Mouse (Mus musculus): Measurements from ENCODE around the gene Mxi1. TPM values are rescaled to one million over a fixed set of nuclear protein-coding genes. Genes with fewer than 3 reads are reported as not detected.

The Mxi1 gene
- polyA plus RNA-seq, 1 experiment from 2014 or later: 59.3 TPM

- H3K36me3 ChIP-seq (ENCODE audit: control insufficient read depth, insufficient read depth, low read length): 0 out of 2 replicates have a peak, but pooled peaks cover 10% of the 10 kb centered on the region
- no peak overlapping the region for H3K9ac ChIP-seq (replicated peaks; ENCODE audit: low read length)
- no peak overlapping the region for H3K4me3 ChIP-seq (replicated peaks; ENCODE audit: low read depth, low read length)
- WGBS: 81% methylated on average over 16 of the region's 16 CpGs
- no peaks in the 10 kb centered on the region for H3K9me3 ChIP-seq (ENCODE audit: control insufficient read depth, low read length)
- H3K4me1 ChIP-seq (ENCODE audit: control insufficient read depth, insufficient read depth, low read length): no peaks in the 10 kb centered on the region
- H3K4me2 ChIP-seq (ENCODE audit: low read length): no peak overlapping the region
- DNase-seq (no peak), ATAC-seq (ENCODE audit: low FRiP score, low TSS enrichment) (no peak)
- H3K27ac ChIP-seq (replicated peaks; ENCODE audit: low read depth, low read length): 0 out of 2 replicates have a peak overlapping the region, but pooled peaks have one; percentile 8
- H3K27me3 ChIP-seq (ENCODE audit: control insufficient read depth, insufficient read depth, low read length): no peaks in the 10 kb centered on the region
These were observed 33.7 kb downstream of the Mxi1 start for GRCm38 (mm10) chr19:53344062-53344461.

- Histone ChIP-seq H3K4me2 (ENCODE audit: low read length) (no peak overlapping the region), H3K4me3 (replicated peaks; ENCODE audit: low read depth, low read length) (no peak overlapping the region), H3K9me3 (ENCODE audit: control insufficient read depth, low read length) (no peaks in the 10 kb centered on the region), H3K36me3 (ENCODE audit: control insufficient read depth, insufficient read depth, low read length) (peaks cover 10% of the 10 kb centered on the region; the same call in 1 of the 2 replicates), H3K4me1 (ENCODE audit: control insufficient read depth, insufficient read depth, low read length) (no peaks in the 10 kb centered on the region), H3K27ac (replicated peaks; ENCODE audit: low read depth, low read length) (no peak overlapping the region), H3K9ac (replicated peaks; ENCODE audit: low read length) (no peak overlapping the region), H3K27me3 (ENCODE audit: control insufficient read depth, insufficient read depth, low read length) (no peaks in the 10 kb centered on the region)
- DNase-seq (no peak), ATAC-seq (ENCODE audit: low FRiP score, low TSS enrichment) (no peak)
- 90% methylated on average over 14 of the region's 14 CpGs for WGBS
These were observed 35.4 kb downstream of the Mxi1 start for GRCm38 (mm10) chr19:53345766-53346165.

GRCm38 (mm10) chr19:53353864-53354263, 43.5 kb downstream of the Mxi1 start:
- no peak for ATAC-seq (ENCODE audit: low FRiP score, low TSS enrichment)
- no peak overlapping the region for H3K9ac ChIP-seq (replicated peaks; ENCODE audit: low read length)
- H3K36me3 ChIP-seq (ENCODE audit: control insufficient read depth, insufficient read depth, low read length): peaks cover 5% of the 10 kb centered on the region
- DNase-seq: no peak
- no peaks in the 10 kb centered on the region for H3K9me3 ChIP-seq (ENCODE audit: control insufficient read depth, low read length)
- no peak overlapping the region for H3K27ac ChIP-seq (replicated peaks; ENCODE audit: low read depth, low read length)
- no peaks in the 10 kb centered on the region for H3K27me3 ChIP-seq (ENCODE audit: control insufficient read depth, insufficient read depth, low read length)
- WGBS: 96% methylated on average over 7 of the region's 7 CpGs
- H3K4me3 ChIP-seq (replicated peaks; ENCODE audit: low read depth, low read length): no peak overlapping the region
- 0 out of 2 replicates have a peak, but pooled peaks cover 2% of the 10 kb centered on the region for H3K4me1 ChIP-seq (ENCODE audit: control insufficient read depth, insufficient read depth, low read length)
- no peak overlapping the region for H3K4me2 ChIP-seq (ENCODE audit: low read length)

GRCm38 (mm10) chr19:53354271-53355000, 44.1 kb downstream of the Mxi1 start:
- 62% methylated on average over 7 of the region's 7 CpGs for WGBS
- ATAC-seq (ENCODE audit: low FRiP score, low TSS enrichment) (no peak), DNase-seq (no peak)

GRCm38 (mm10) chr19:53355065-53355464, 44.7 kb downstream of the Mxi1 start:
- Histone ChIP-seq H3K4me1 (ENCODE audit: control insufficient read depth, insufficient read depth, low read length) (peaks cover 10% of the 10 kb centered on the region; the same call in 1 of the 2 replicates), H3K27ac (replicated peaks; ENCODE audit: low read depth, low read length) (no peak overlapping the region; the same call in 1 of the 2 replicates), H3K9me3 (ENCODE audit: control insufficient read depth, low read length) (no peaks in the 10 kb centered on the region), H3K36me3 (ENCODE audit: control insufficient read depth, insufficient read depth, low read length) (peaks cover 5% of the 10 kb centered on the region), H3K27me3 (ENCODE audit: control insufficient read depth, insufficient read depth, low read length) (no peaks in the 10 kb centered on the region), H3K4me3 (replicated peaks; ENCODE audit: low read depth, low read length) (no peak overlapping the region), H3K9ac (replicated peaks; ENCODE audit: low read length) (no peak overlapping the region), H3K4me2 (ENCODE audit: low read length) (no peak overlapping the region)
- DNase-seq: no peak
- ATAC-seq (ENCODE audit: low FRiP score, low TSS enrichment): no peak
- 86% methylated on average over 16 of the region's 16 CpGs for WGBS

More at GRCm38 (mm10) chr19:53354271-53355000, 44.1 kb downstream of the Mxi1 start:
- Histone ChIP-seq H3K4me3 (replicated peaks; ENCODE audit: low read depth, low read length) (no peak overlapping the region), H3K4me2 (ENCODE audit: low read length) (no peak overlapping the region), H3K4me1 (ENCODE audit: control insufficient read depth, insufficient read depth, low read length) (peaks cover 5% of the 10 kb centered on the region; the same call in 1 of the 2 replicates), H3K27ac (replicated peaks; ENCODE audit: low read depth, low read length) (no peak overlapping the region; the same call in 1 of the 2 replicates), H3K27me3 (ENCODE audit: control insufficient read depth, insufficient read depth, low read length) (no peaks in the 10 kb centered on the region), H3K9me3 (ENCODE audit: control insufficient read depth, low read length) (no peaks in the 10 kb centered on the region), H3K9ac (replicated peaks; ENCODE audit: low read length) (no peak overlapping the region), H3K36me3 (ENCODE audit: control insufficient read depth, insufficient read depth, low read length) (peaks cover 5% of the 10 kb centered on the region)

- Histone ChIP-seq H3K4me1 (ENCODE audit: control insufficient read depth, insufficient read depth, low read length) (peaks cover 8% of the 10 kb centered on the region; the same call in 1 of the 2 replicates), H3K9me3 (ENCODE audit: control insufficient read depth, low read length) (no peaks in the 10 kb centered on the region), H3K9ac (replicated peaks; ENCODE audit: low read length) (no peak overlapping the region), H3K36me3 (ENCODE audit: control insufficient read depth, insufficient read depth, low read length) (no peaks in the 10 kb centered on the region), H3K4me2 (ENCODE audit: low read length) (peak overlapping the region; percentile 38), H3K27me3 (ENCODE audit: control insufficient read depth, insufficient read depth, low read length) (no peaks in the 10 kb centered on the region), H3K27ac (replicated peaks; ENCODE audit: low read depth, low read length) (peak overlapping the region; percentile 61), H3K4me3 (replicated peaks; ENCODE audit: low read depth, low read length) (no peak overlapping the region)
- ATAC-seq (ENCODE audit: low FRiP score, low TSS enrichment) (peak; percentile 73), DNase-seq (peak; percentile 78)
- 50% methylated on average over 22 of the region's 22 CpGs for WGBS
These were observed 49.1 kb downstream of the Mxi1 start for GRCm38 (mm10) chr19:53359160-53360033.

- no peaks in the 10 kb centered on the region for H3K9me3 ChIP-seq (ENCODE audit: control insufficient read depth, low read length)
- H3K4me3 ChIP-seq (replicated peaks; ENCODE audit: low read depth, low read length): no peak overlapping the region
- H3K4me1 ChIP-seq (ENCODE audit: control insufficient read depth, insufficient read depth, low read length): peaks cover 8% of the 10 kb centered on the region; the same call in 1 of the 2 replicates
- WGBS: 56% methylated on average over 8 of the region's 8 CpGs
- no peak overlapping the region for H3K9ac ChIP-seq (replicated peaks; ENCODE audit: low read length)
- peak overlapping the region; percentile 38; the same call in 1 of the 2 replicates for H3K4me2 ChIP-seq (ENCODE audit: low read length)
- H3K27me3 ChIP-seq (ENCODE audit: control insufficient read depth, insufficient read depth, low read length): no peaks in the 10 kb centered on the region
- no peaks in the 10 kb centered on the region for H3K36me3 ChIP-seq (ENCODE audit: control insufficient read depth, insufficient read depth, low read length)
- DNase-seq (peak; percentile 64), ATAC-seq (ENCODE audit: low FRiP score, low TSS enrichment) (no peak)
- H3K27ac ChIP-seq (replicated peaks; ENCODE audit: low read depth, low read length): peak overlapping the region; percentile 61
These were observed 50.1 kb downstream of the Mxi1 start for GRCm38 (mm10) chr19:53360265-53360958.

- 50% methylated on average over 2 of the region's 2 CpGs for WGBS
These were observed 52.6 kb downstream of the Mxi1 start for GRCm38 (mm10) chr19:53362967-53363366.

More at GRCm38 (mm10) chr19:53362967-53363366, 52.6 kb downstream of the Mxi1 start:
- Histone ChIP-seq H3K4me1 (ENCODE audit: control insufficient read depth, insufficient read depth, low read length) (peaks cover 18% of the 10 kb centered on the region; the same call in 1 of the 2 replicates), H3K4me2 (ENCODE audit: low read length) (no peak overlapping the region), H3K9ac (replicated peaks; ENCODE audit: low read length) (no peak overlapping the region), H3K4me3 (replicated peaks; ENCODE audit: low read depth, low read length) (no peak overlapping the region), H3K27ac (replicated peaks; ENCODE audit: low read depth, low read length) (no peak overlapping the region), H3K36me3 (ENCODE audit: control insufficient read depth, insufficient read depth, low read length) (no peaks in the 10 kb centered on the region), H3K27me3 (ENCODE audit: control insufficient read depth, insufficient read depth, low read length) (no peaks in the 10 kb centered on the region), H3K9me3 (ENCODE audit: control insufficient read depth, low read length) (no peaks in the 10 kb centered on the region)
- DNase-seq (peak; percentile 39), ATAC-seq (ENCODE audit: low FRiP score, low TSS enrichment) (no peak)
